Mouse (Mus musculus) spleen, adult 10 weeks (tissue): ENCODE measurements around the gene Olfr259. TPM values are rescaled to one million over a fixed set of nuclear protein-coding genes. Genes with fewer than 3 reads are reported as not detected.

Source experiments
- polyA plus RNA-seq: library from polyadenylated mRNA; stranded (reverse); fragments of 350-450 nt; fragmentation: Illumina TruSeq; extraction: RNeasy Lipid Tissue Mini Kit (QIAGEN cat#74804); gene quantifications from one replicate; pipeline ENCODE4 v1.2.3, GENCODE M21; 2015; ENCODE audit warnings: low replicate concordance; ENCODE audit not compliant: insufficient read depth

The Olfr259 gene
- polyA plus RNA-seq, result not detected

GRCm38 (mm10) chr2:87114467-87114866 lies at the start of gene Olfr259:
Olfr259 (minus strand) TSS chr2:87114567.

GRCm38 (mm10) chr2:87152524-87152923 lies 38.2 kb upstream of the Olfr259 start, which contains the start of gene Olfr1111:
Olfr1111 (minus strand) TSS chr2:87152624.

GRCm38 (mm10) chr2:87140200-87140599 lies 25.8 kb upstream of the Olfr259 start, which contains the start of gene Olfr1110:
Olfr1110 (minus strand) TSS chr2:87140300.

GRCm38 (mm10) chr2:87095908-87096307 lies 18.5 kb downstream of the Olfr259 start, which contains the start of gene Olfr1109:
Olfr1109 (minus strand) TSS chr2:87096008.

GRCm38 (mm10) chr2:87075717-87076116 lies 38.6 kb downstream of the Olfr259 start, which contains the start of gene Olfr1107:
Olfr1107 (minus strand) TSS chr2:87075817.

Other genes with a start within 250 kb of the Olfr259 start
- gene Gm13723, start 239.8 kb downstream of the Olfr259 start, polyA plus RNA-seq, result not detected
- not detected for gene Olfr1097, start 222.4 kb downstream of the Olfr259 start, polyA plus RNA-seq
- not detected for gene Olfr1098, start 190.0 kb downstream of the Olfr259 start, polyA plus RNA-seq
- not detected for gene Olfr1099, start 153.9 kb downstream of the Olfr259 start, polyA plus RNA-seq
- not detected for gene Olfr1100, start 134.6 kb downstream of the Olfr259 start, polyA plus RNA-seq
- not detected for gene Olfr1101, start 123.3 kb downstream of the Olfr259 start, polyA plus RNA-seq
- gene Olfr1102, start 116.2 kb downstream of the Olfr259 start, polyA plus RNA-seq, result not detected
- gene Olfr1104, start 87.5 kb downstream of the Olfr259 start, polyA plus RNA-seq, result not detected
- gene Olfr1105, start 78.0 kb downstream of the Olfr259 start, polyA plus RNA-seq, result not detected
- gene Olfr1106, start 62.3 kb downstream of the Olfr259 start, polyA plus RNA-seq, result not detected
- gene Olfr1107, start 38.8 kb downstream of the Olfr259 start, polyA plus RNA-seq, result not detected
- not detected for gene Olfr1109, start 18.6 kb downstream of the Olfr259 start, polyA plus RNA-seq
- gene Olfr1110, start 25.7 kb upstream of the Olfr259 start, polyA plus RNA-seq, result not detected
- gene Olfr1111, start 38.1 kb upstream of the Olfr259 start, polyA plus RNA-seq, result not detected
- not detected for gene Olfr1112, start 73.2 kb upstream of the Olfr259 start, polyA plus RNA-seq
- gene Olfr1113, start 94.4 kb upstream of the Olfr259 start, polyA plus RNA-seq, result not detected
- not detected for gene Olfr1115, start 133.4 kb upstream of the Olfr259 start, polyA plus RNA-seq
- gene Olfr1116, start 153.0 kb upstream of the Olfr259 start, polyA plus RNA-seq, result not detected
- not detected for gene Olfr1118, start 193.0 kb upstream of the Olfr259 start, polyA plus RNA-seq
- gene Olfr1120, start 240.2 kb upstream of the Olfr259 start, polyA plus RNA-seq, result not detected